Mouse (Mus musculus) heart, adult 2 months (tissue): ENCODE data around the gene Rhebl1.

Source experiments
- CTCF ChIP-seq: fragments of 200-600 bp; IDR thresholded peaks from 2 replicates; pipeline ENCODE4 v1.8.1; 2022; ENCODE audit warnings: antibody characterized with exemption, mild to moderate bottlenecking, moderate library complexity
- EP300 ChIP-seq: fragments of 200-500 bp; IDR thresholded peaks from 2 replicates; pipeline ENCODE4 v1.6.1; 2011; ENCODE audit warnings: low read depth, low read length, control low read depth; ENCODE audit not compliant: insufficient read depth

GRCm38 (mm10) chr15:98933833-98934216, 39.5 kb upstream of the Rhebl1 start:
- TF ChIP-seq EP300 (no peak), CTCF (no peak)
